Mouse (Mus musculus) CH12.LX (cell line): ENCODE measurements around the gene Tada2b. TPM values are rescaled to one million over a fixed set of nuclear protein-coding genes. Genes with fewer than 3 reads are reported as not detected.

Experiments
- DNase-seq: peaks from one replicate; pipeline ENCODE4 v3.0.0-alpha.2; 2013; ENCODE audit errors: extremely low read depth
- H3K27ac ChIP-seq: 2 replicates; pipeline ENCODE4 v1.5.1; 2012; ENCODE audit warnings: low read depth, mild to moderate bottlenecking, control low read depth, moderate library complexity; ENCODE audit not compliant: insufficient read depth
- H3K27me3 ChIP-seq: replicated peaks from 2 replicates; pipeline ENCODE3; 2012; ENCODE audit warnings: inconsistent platforms
- H3K36me3 ChIP-seq, 2 experiments: replicated peaks in 1 of 2; 2 replicates each; pipeline versions ENCODE3 to v1.6.1; 2012; ENCODE audit warnings: inconsistent platforms in 1 of 2, low read length in 1 of 2, mild to moderate bottlenecking in 1 of 2, mixed read lengths in 1 of 2, moderate library complexity in 1 of 2; ENCODE audit not compliant: control insufficient read depth in 1 of 2, insufficient read depth in 1 of 2
- H3K4me1 ChIP-seq, 2 experiments: 2 replicates each; pipeline ENCODE4 v1.6.1; 2012; ENCODE audit warnings: inconsistent platforms in 1 of 2, moderate library complexity in 1 of 2; ENCODE audit not compliant: insufficient read depth in 2 of 2, control insufficient read depth in 1 of 2
- H3K4me2 ChIP-seq: 2 replicates; pipeline ENCODE4 v1.6.1; 2012; ENCODE audit warnings: low read depth, mild to moderate bottlenecking, control low read depth; ENCODE audit not compliant: poor library complexity, insufficient read depth, severe bottlenecking
- H3K4me3 ChIP-seq, 3 experiments: fragments of 150-350 bp in 1 of 3; sonication (generic) in 1 of 3; replicated peaks in 1 of 3; 2 replicates each; pipeline versions ENCODE3 to v1.5.1; 2011 to 2012; ENCODE audit warnings: low read depth in 2 of 3, low read length in 2 of 3, mild to moderate bottlenecking in 2 of 3, moderate library complexity in 2 of 3, control low read depth in 1 of 3, improper control_type of control experiment in 1 of 3, inconsistent platforms in 1 of 3, mixed read lengths in 1 of 3; ENCODE audit not compliant: poor library complexity in 1 of 3
- H3K79me2 ChIP-seq: replicated peaks from 2 replicates; pipeline ENCODE4 v1.6.1; 2012; ENCODE audit warnings: mild to moderate bottlenecking, moderate library complexity; ENCODE audit not compliant: control insufficient read depth, poor library complexity, insufficient read depth, severe bottlenecking; ENCODE audit errors: extremely low read depth
- H3K9ac ChIP-seq: 2 replicates; pipeline ENCODE4 v1.6.1; 2012; ENCODE audit warnings: low read depth, mild to moderate bottlenecking, control low read depth, moderate library complexity; ENCODE audit not compliant: insufficient read depth
- H3K9me3 ChIP-seq: replicated peaks from 2 replicates; pipeline ENCODE3; 2012; ENCODE audit warnings: low read length, inconsistent platforms, mixed read lengths
- BHLHE40 ChIP-seq: IDR thresholded peaks from 2 replicates; pipeline ENCODE4 v1.6.1; 2011; ENCODE audit warnings: mild to moderate bottlenecking, low read depth, low read length, improper control_type of control experiment
- CHD1 ChIP-seq: IDR thresholded peaks from 2 replicates; pipeline ENCODE4 v1.6.1; 2012; ENCODE audit warnings: low read depth, low read length, improper control_type of control experiment, inconsistent platforms
- CTCF ChIP-seq, 2 experiments: IDR thresholded peaks in 1 of 2; conservative IDR thresholded peaks in 1 of 2; 2 replicates each; pipeline ENCODE4 v1.5.1; 2011 to 2012; ENCODE audit warnings: low read depth in 2 of 2, low read length in 2 of 2, improper control_type of control experiment in 1 of 2, inconsistent platforms in 1 of 2, mild to moderate bottlenecking in 1 of 2, moderate library complexity in 1 of 2
- JUN ChIP-seq: IDR thresholded peaks from 2 replicates; pipeline ENCODE4 v1.6.1; 2011; ENCODE audit warnings: low read depth, mild to moderate bottlenecking, low read length, improper control_type of control experiment, moderate library complexity; ENCODE audit not compliant: insufficient read depth
- MAX ChIP-seq: IDR thresholded peaks from 2 replicates; pipeline ENCODE4 v1.6.1; 2011; ENCODE audit warnings: low read length, improper control_type of control experiment
- MXI1 ChIP-seq: IDR thresholded peaks from 2 replicates; pipeline ENCODE4 v1.6.1; 2011; ENCODE audit warnings: mild to moderate bottlenecking, low read depth, low read length, improper control_type of control experiment
- MYC ChIP-seq: IDR thresholded peaks from 2 replicates; pipeline ENCODE4 v1.6.1; 2011; ENCODE audit warnings: low read depth, mild to moderate bottlenecking, improper control_type of control experiment, low read length
- NELFE ChIP-seq: IDR thresholded peaks from 2 replicates; pipeline ENCODE4 v1.6.1; 2011; ENCODE audit warnings: low read depth, low read length, improper control_type of control experiment
- POLR2A ChIP-seq: IDR thresholded peaks from 2 replicates; pipeline ENCODE4 v1.6.1; 2011; ENCODE audit warnings: low read depth, mild to moderate bottlenecking, improper control_type of control experiment, low read length
- RAD21 ChIP-seq: IDR thresholded peaks from 2 replicates; pipeline ENCODE4 v1.6.1; 2011; ENCODE audit warnings: low read depth, mild to moderate bottlenecking, low read length, improper control_type of control experiment, moderate library complexity
- RCOR1 ChIP-seq: conservative IDR thresholded peaks from 2 replicates; pipeline ENCODE4 v1.6.1; 2012; ENCODE audit warnings: low read depth, mild to moderate bottlenecking, inconsistent platforms, low read length, improper control_type of control experiment
- SMC3 ChIP-seq: IDR thresholded peaks from 2 replicates; pipeline ENCODE4 v1.6.1; 2011; ENCODE audit warnings: low read depth, low read length, improper control_type of control experiment
- TBP ChIP-seq: conservative IDR thresholded peaks from 2 replicates; pipeline ENCODE4 v1.6.1; 2011; ENCODE audit warnings: low read depth, low read length, improper control_type of control experiment
- TCF12 ChIP-seq: IDR thresholded peaks from 2 replicates; pipeline ENCODE4 v1.6.1; 2014; ENCODE audit warnings: low read depth, mild to moderate bottlenecking, inconsistent platforms, low read length, improper control_type of control experiment
- UBTF ChIP-seq: IDR thresholded peaks from 2 replicates; pipeline ENCODE4 v1.6.1; 2012; ENCODE audit warnings: low read depth, mild to moderate bottlenecking, inconsistent platforms, low read length, improper control_type of control experiment, moderate library complexity
- USF1 ChIP-seq: IDR thresholded peaks from 2 replicates; pipeline ENCODE4 v1.6.1; 2014; ENCODE audit warnings: low read depth, mild to moderate bottlenecking, inconsistent platforms, low read length, improper control_type of control experiment
- ZKSCAN1 ChIP-seq: IDR thresholded peaks from 2 replicates; pipeline ENCODE4 v1.6.1; 2012; ENCODE audit warnings: low read depth, inconsistent platforms, low read length, improper control_type of control experiment, borderline replicate concordance
- ZMIZ1 ChIP-seq: IDR thresholded peaks from 2 replicates; pipeline ENCODE4 v1.6.1; 2012; ENCODE audit warnings: low read depth, mild to moderate bottlenecking, inconsistent platforms, low read length, improper control_type of control experiment
- dilution Hi-C: fragments of 300-500 bp; cut with MboI; formaldehyde crosslinking; loops from 2 replicates; pipeline ENCODE4 v1.14.3; 2020; ENCODE audit warnings: low sequenced_read_pairs; ENCODE audit not compliant: extremely low pct_unique_long_range_greater_than_20kb, extremely low pct_ligation_motif_present
- in situ Hi-C: fragments of 300-500 bp; cut with MboI; formaldehyde crosslinking; loops from 3 replicates; pipeline ENCODE4 v1.14.3; 2019; ENCODE audit warnings: low sequenced_read_pairs, low pct_ligation_motif_present, low pct_unique_long_range_greater_than_20kb, mixed read lengths
- polyA plus RNA-seq: library from polyadenylated mRNA; unstranded; fragments of >175 nt; gene quantifications from 2 replicates; pipeline ENCODE4 v1.2.1, GENCODE M21; 2012; ENCODE audit warnings: low read depth; ENCODE audit not compliant: insufficient read length
- total RNA-seq, 2 experiments: library from RNA; depleted of rRNA; stranded (reverse); fragments of 300-350 nt in 1 of 2; fragments of >200 nt in 1 of 2; gene quantifications; 2 replicates each; pipeline ENCODE4 v1.2.3; 2012 to 2014

The Tada2b gene
- total and polyA plus RNA-seq, 3 experiments, result 3.0 to 12.5 (median 4.8) TPM

DNA sequence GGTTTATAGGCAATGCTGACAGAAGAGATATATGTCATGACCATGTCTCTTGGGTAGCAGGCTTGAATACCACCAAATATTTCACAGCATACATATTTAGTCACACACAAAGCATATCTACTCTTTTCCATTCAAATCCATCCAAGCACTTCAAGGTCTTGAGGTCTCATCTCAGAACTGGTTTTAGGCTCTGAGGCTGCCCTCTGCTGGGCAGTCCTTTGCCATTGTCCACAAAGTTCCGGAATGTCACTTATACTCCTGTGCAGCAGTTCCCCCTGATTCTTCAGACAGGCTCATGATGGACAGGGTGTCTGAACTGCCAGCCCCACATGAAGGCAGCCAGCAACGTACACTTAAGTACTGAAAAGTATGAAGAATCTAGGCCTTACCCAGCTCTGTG, 5.1 kb upstream of the Tada2b start:
- dilution Hi-C loops, result no loop called here
- no peak overlapping the region for H3K9ac ChIP-seq
- H3K4me3 ChIP-seq, result no peak overlapping the region
- no peaks in the 10 kb centered on the region for H3K9me3 ChIP-seq
- H3K4me2 ChIP-seq, result no peak overlapping the region
- peaks cover 7 to 23% of the 10 kb centered on the region in 2 experiments for H3K4me1 ChIP-seq
- H3K27me3 ChIP-seq, result no peaks in the 10 kb centered on the region
- no peak for TF ChIP-seq TBP
- peak; percentile 28 for TF ChIP-seq RAD21
- TF ChIP-seq BHLHE40, result no peak
- peak; percentile 45 for TF ChIP-seq SMC3
- TF ChIP-seq CTCF (conservative IDR thresholded peaks at IDR 0.05 in 1 of 2, IDR thresholded peaks at IDR 0.05 in 1 of 2; ENCODE audit: low read depth in 2 of 2, low read length in 2 of 2), result peak in 1 of 2 experiments; percentile 63; a peak in 2 of 4 replicates
- TF ChIP-seq, all 38 proteins: peak for 3
- DNase-seq, result no peak
- peaks cover 28 to 42% of the 10 kb centered on the region in 2 experiments for H3K36me3 ChIP-seq
- H3K79me2 ChIP-seq, result no peaks in the 10 kb centered on the region
- in situ Hi-C loops, result no loop called here
- H3K27ac ChIP-seq, result no peak overlapping the region

DNA sequence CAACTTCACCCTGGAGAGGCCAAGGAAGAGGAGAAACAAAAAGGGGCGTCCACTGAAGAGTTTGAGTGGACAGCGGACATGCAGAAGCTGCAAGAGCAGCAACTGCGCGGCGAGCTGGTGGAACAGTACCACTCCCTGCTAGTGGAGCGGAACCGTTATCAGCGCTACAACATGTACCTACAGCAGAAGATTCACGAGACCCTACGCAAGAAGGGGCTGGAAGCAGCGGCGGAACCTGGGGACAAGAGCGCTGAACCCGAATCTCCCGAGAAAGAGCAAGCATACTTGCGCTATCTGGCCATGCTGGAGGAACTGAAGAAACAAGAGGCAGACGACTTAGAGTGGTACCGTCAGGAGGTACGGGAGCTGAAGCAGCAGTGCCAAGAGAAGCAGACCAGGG, 1.2 kb upstream of the Tada2b start:
- H3K9ac ChIP-seq, result no peak overlapping the region
- peaks cover 18 to 48% of the 10 kb centered on the region in 2 experiments for H3K4me1 ChIP-seq
- no peak overlapping the region for H3K4me3 ChIP-seq
- no peak overlapping the region for H3K27ac ChIP-seq
- in situ Hi-C loops (no loop called here), dilution Hi-C loops (no loop called here)
- no peaks in the 10 kb centered on the region for H3K9me3 ChIP-seq
- no peaks in the 10 kb centered on the region for H3K27me3 ChIP-seq
- no peak for DNase-seq
- TF ChIP-seq UBTF (no peak), MYC (no peak), TCF12 (no peak), MXI1 (no peak), ZKSCAN1 (no peak), CTCF (conservative IDR thresholded peaks at IDR 0.05 in 1 of 2, IDR thresholded peaks at IDR 0.05 in 1 of 2; ENCODE audit: low read depth in 2 of 2, low read length in 2 of 2) (no peak), USF1 (no peak), RCOR1 (no peak), POLR2A (no peak), JUN (no peak), ZMIZ1 (no peak), NELFE (no peak), MAX (no peak), BHLHE40 (no peak), RAD21 (no peak), CHD1 (no peak)
- H3K36me3 ChIP-seq, result peaks cover 0 to 26% of the 10 kb centered on the region in 2 experiments
- H3K4me2 ChIP-seq, result peak overlapping the region; percentile 93; the same call in 1 of the 2 replicates
- peaks cover 12% of the 10 kb centered on the region for H3K79me2 ChIP-seq
